Mouse (Mus musculus) heart, embryonic 16.5 days (tissue): Measurements from ENCODE around the gene Set. TPM values are rescaled to one million over a fixed set of nuclear protein-coding genes. Genes with fewer than 3 reads are reported as not detected.
A peak's percentile ranks its signal among the peaks of the same experiment; 100 is the strongest.

Experiments
- ATAC-seq: fragments of 200-750 bp; cut with Nextera tagmentation; replicated peaks from 2 replicates; pipeline ENCODE4 v1.8.0; 2017; ENCODE audit warnings: moderate number of reproducible peaks; ENCODE audit not compliant: insufficient read depth, low FRiP score; ENCODE audit errors: extremely low read depth
- H3K27ac ChIP-seq: fragments of 300-500 bp; sonication (generic); 2 replicates; pipeline ENCODE4 v1.5.1; 2014; ENCODE audit warnings: mild to moderate bottlenecking, low read length, control low read depth, moderate library complexity
- H3K27me3 ChIP-seq: fragments of 300-500 bp; sonication (generic); 2 replicates; pipeline ENCODE4 v1.6.1; 2014; ENCODE audit warnings: low read length, mixed read lengths; ENCODE audit not compliant: control insufficient read depth, insufficient read depth
- H3K36me3 ChIP-seq: fragments of 300-500 bp; sonication (generic); 2 replicates; pipeline ENCODE4 v1.6.1; 2014; ENCODE audit not compliant: control insufficient read depth, insufficient read depth
- H3K4me1 ChIP-seq: fragments of 300-500 bp; sonication (generic); 2 replicates; pipeline ENCODE4 v1.6.1; 2014; ENCODE audit warnings: low read length, mixed read lengths; ENCODE audit not compliant: control insufficient read depth, insufficient read depth
- H3K4me2 ChIP-seq: fragments of 300-500 bp; sonication (generic); 2 replicates; pipeline ENCODE4 v1.6.1; 2014; ENCODE audit warnings: low read depth, mild to moderate bottlenecking, control low read depth, low read length
- H3K4me3 ChIP-seq: fragments of 300-500 bp; sonication (generic); 2 replicates; pipeline ENCODE4 v1.5.1; 2014; ENCODE audit warnings: mild to moderate bottlenecking, control low read depth, low read length
- H3K9ac ChIP-seq: fragments of 300-500 bp; sonication (generic); 2 replicates; pipeline ENCODE4 v1.6.1; 2014; ENCODE audit warnings: low read length, control low read depth
- H3K9me3 ChIP-seq: fragments of 300-500 bp; sonication (generic); replicated peaks from 2 replicates; pipeline ENCODE4 v1.6.1; 2016; ENCODE audit warnings: low read length; ENCODE audit not compliant: control insufficient read depth
- WGBS: fragments of 180-500 bp; shearing (Covaris S2); extraction: QIAGEN DNeasy Blood & Tissue Kit; methylation state at CpG from one replicate; pipeline ENCODE4 v1.1.7; 2014; 5-methylcytosine and 5-hydroxymethylcytosine counted together
- polyA plus RNA-seq: library from polyadenylated mRNA; unstranded; fragments of >200 nt; fragmentation: Nextera tagmentation; extraction: Ambion mirVana; gene quantifications from 2 replicates; pipeline ENCODE4 v1.2.1, GENCODE M21; 2015

The Set gene
- polyA plus RNA-seq, 1 experiment from 2014 or later, result 217 TPM

DNA sequence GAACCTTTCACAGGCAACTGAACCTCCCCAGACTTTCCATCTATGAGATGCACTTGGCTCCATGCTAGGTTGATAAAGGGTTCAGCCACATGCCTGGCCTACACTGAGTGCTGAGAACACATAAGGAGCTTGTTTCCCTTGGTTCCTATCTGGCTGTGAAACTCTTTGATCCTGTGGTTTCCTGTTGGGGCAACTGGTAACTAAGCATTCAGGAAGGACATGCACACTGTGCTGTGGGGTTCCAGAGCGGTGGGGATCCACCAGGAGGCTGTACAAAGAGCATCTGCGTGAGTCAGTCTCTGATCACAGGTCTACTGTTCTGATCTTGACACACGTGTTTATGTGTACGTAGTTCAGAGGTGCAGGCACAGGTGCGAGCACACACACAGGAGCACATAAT, 55.4 kb downstream of the Set start:
- Histone ChIP-seq H3K27me3 (no peaks in the 10 kb centered on the region), H3K4me3 (no peak overlapping the region), H3K4me2 (no peak overlapping the region), H3K27ac (no peak overlapping the region), H3K9me3 (no peaks in the 10 kb centered on the region), H3K36me3 (peaks cover 22% of the 10 kb centered on the region), H3K4me1 (no peaks in the 10 kb centered on the region), H3K9ac (no peak overlapping the region)
- ATAC-seq, result peak; percentile 14; the same call in 1 of the 2 replicates
- 79% methylated on average over 5 of the region's 5 CpGs for whole genome bisulfite sequencing

DNA sequence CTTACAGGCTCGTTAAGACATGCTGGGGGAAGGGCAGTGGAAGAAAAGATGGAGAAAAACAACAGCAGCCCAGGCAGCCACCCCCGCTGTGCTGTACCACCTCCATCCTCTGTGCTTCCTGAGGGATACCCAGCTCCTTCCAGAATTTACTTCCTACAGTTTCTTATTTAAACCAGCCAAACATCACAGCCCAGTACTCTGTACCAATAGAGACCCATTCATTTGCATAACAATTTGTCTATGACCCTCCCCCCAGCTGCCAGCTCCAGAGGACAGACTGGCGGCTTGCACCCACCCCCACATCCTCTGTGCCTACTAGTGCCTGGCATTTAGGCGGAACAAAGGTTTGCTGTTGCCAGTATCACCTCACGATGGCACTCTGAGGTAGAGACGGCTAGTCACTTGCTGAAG, 62.5 kb downstream of the Set start:
- 42% methylated on average over 6 of the region's 6 CpGs for WGBS
- no peak overlapping the region for H3K27ac ChIP-seq
- H3K4me3 ChIP-seq, result no peak overlapping the region
- peaks cover 8% of the 10 kb centered on the region for H3K4me1 ChIP-seq
- no peak overlapping the region for H3K4me2 ChIP-seq
- H3K9me3 ChIP-seq, result no peaks in the 10 kb centered on the region
- no peaks in the 10 kb centered on the region for H3K27me3 ChIP-seq
- no peak overlapping the region for H3K9ac ChIP-seq
- 0 out of 2 replicates have a peak, but pooled peaks cover 3% of the 10 kb centered on the region for H3K36me3 ChIP-seq
- ATAC-seq, result no peak

DNA sequence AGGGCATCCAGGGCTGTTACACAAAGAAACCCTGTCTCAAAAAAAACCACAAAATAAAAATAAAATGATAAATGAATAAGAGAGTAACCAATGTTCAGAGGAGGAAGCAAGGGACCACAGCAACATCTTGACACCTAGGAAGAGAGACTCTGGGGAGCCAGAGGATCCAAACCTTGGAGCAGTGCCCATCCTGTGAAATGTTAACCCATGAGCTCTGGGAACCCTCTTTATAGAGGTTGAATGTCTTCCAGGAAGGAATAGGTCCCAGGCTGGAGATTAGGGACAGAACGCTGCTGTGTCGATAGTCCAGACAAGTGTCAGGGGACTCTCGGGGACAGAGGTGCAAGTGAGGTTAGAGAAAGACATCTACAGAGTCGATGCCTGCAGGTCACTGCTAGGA, 63.1 kb downstream of the Set start:
- Histone ChIP-seq H3K27me3 (no peaks in the 10 kb centered on the region), H3K36me3 (0 out of 2 replicates have a peak, but pooled peaks cover 3% of the 10 kb centered on the region), H3K4me2 (no peak overlapping the region), H3K4me1 (peaks cover 13% of the 10 kb centered on the region), H3K9me3 (no peaks in the 10 kb centered on the region), H3K9ac (no peak overlapping the region), H3K4me3 (no peak overlapping the region), H3K27ac (no peak overlapping the region)
- ATAC-seq, result no peak
- 75% methylated on average over 4 of the region's 4 CpGs for WGBS

Other genes with a start within 250 kb of the Set start
- gene Urm1, start 237.3 kb upstream of the Set start, polyA plus RNA-seq, result 16.3 and 17.2 TPM in 2 replicates
- gene Cercam, start 188.2 kb upstream of the Set start, polyA plus RNA-seq, result 16.8 and 21.5 TPM in 2 replicates
- gene Odf2, start 168.2 kb upstream of the Set start, polyA plus RNA-seq, result 41.3 and 48.1 TPM in 2 replicates
- gene Gle1, start 122.0 kb upstream of the Set start, polyA plus RNA-seq, result 40.0 and 40.3 TPM in 2 replicates
- 93.0 and 113 TPM in 2 replicates for gene Sptan1, start 91.8 kb upstream of the Set start, polyA plus RNA-seq
- gene Wdr34, start 8.5 kb upstream of the Set start, polyA plus RNA-seq, result 24.1 and 25.6 TPM in 2 replicates
- gene Pkn3, start 20.3 kb downstream of the Set start, polyA plus RNA-seq, result 9.4 and 11.7 TPM in 2 replicates
- gene Zdhhc12, start 36.3 kb downstream of the Set start, polyA plus RNA-seq, result 29.4 and 30.8 TPM in 2 replicates
- gene Zer1, start 67.2 kb downstream of the Set start, polyA plus RNA-seq, result 5.7 TPM in 2 replicates
- 5.4 and 7.1 TPM in 2 replicates for gene Tbc1d13, start 76.4 kb downstream of the Set start, polyA plus RNA-seq
- gene Endog, start 114.1 kb downstream of the Set start, polyA plus RNA-seq, result 37.4 and 40.0 TPM in 2 replicates
- 31.5 and 34.3 TPM in 2 replicates for gene Spout1, start 121.1 kb downstream of the Set start, polyA plus RNA-seq
- gene Kyat1, start 148.5 kb downstream of the Set start, polyA plus RNA-seq, result 26.9 and 28.1 TPM in 2 replicates
- 39.4 and 42.6 TPM in 2 replicates for gene Lrrc8a, start 180.3 kb downstream of the Set start, polyA plus RNA-seq
- gene Gm28035, start 183.2 kb downstream of the Set start, polyA plus RNA-seq, result 0.22 and 0.40 TPM in 2 replicates
- gene Phyhd1, start 208.8 kb downstream of the Set start, polyA plus RNA-seq, result 9.4 and 13.1 TPM in 2 replicates
- gene Gm28038, start 223.7 kb downstream of the Set start, polyA plus RNA-seq, result not detected in 2 replicates
- 31.8 and 33.0 TPM in 2 replicates for gene Dolk, start 229.0 kb downstream of the Set start, polyA plus RNA-seq
- 21.2 and 23.6 TPM in 2 replicates for gene Nup188, start 229.0 kb downstream of the Set start, polyA plus RNA-seq